Mouse (Mus musculus) WW6 (cell line): ENCODE results near the gene Snx12.

ENCODE experiments used
- DNase-seq: peaks from one replicate; pipeline ENCODE4 v3.0.0-alpha.2; 2013; ENCODE audit warnings: low read depth, low spot score

Snx12 gene

DNA sequence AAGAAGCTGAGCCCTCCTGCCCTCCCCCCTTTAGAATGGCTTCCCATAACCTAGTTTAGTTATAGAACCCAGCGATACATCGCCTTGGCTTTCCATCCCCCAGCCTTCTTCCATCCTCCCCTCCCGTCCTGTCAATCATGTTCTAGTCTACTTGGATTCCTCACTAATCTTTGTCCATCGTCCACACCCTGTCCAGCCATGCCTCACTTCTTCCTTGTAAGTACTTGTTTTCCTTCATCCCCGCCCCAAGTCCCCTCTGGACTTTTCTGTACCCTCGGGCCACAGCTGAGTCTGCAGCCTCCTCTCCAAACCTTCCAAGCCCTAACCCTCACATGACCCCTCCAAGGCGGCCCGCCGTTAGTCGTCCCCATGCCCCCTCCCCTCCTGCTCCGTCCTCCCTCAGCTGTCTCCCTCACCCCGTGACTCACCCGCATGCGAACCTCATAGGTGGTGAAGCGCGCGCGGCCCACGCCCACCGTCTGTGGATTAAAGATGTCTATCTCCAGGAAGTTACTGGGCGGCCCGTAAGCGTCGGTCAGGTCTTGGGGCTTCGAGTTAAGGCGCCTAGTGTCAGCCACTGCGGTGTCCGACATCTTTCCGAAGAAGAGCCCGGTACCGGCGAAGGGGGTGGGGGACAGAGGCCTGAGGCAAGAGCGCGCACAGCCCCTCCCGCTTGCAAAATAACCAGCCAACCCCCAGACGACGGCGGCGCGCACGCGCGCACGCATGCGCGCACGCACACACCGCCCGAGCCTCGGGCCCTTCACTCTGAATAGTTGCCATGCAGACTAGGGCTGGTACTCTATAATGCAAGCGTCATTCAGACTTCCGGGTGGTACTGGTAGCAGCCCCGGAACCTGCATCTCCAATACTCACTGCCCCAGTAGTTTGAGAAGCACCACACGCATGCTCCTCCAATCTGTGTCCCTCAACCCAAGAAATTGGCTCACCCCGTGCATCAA is at the start of gene Snx12:
Gene Snx12 (minus strand): TSS at position 730 of the 962 bp plus-strand sequence.
- DNase-seq, result peak; percentile 73

DNA sequence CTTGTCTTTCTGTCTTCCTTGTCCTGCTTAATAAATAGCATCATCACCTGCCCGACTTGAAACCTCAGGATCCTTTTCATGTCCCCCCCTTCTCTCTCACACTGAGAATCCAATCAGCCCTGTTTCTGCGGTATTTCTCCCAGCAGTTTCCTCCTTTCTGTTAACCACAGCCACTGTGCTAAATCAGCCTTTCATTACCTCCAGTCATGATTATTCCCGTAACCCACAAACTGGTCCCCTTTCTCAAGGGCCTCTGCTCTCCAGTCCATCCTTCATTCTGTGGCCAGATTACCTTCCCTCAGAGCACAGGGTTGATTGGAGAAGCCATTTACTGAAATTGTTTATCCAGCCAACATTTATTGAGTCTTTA is 46.4 kb upstream of the Snx12 start, which contains the start of gene Gm20489:
Gene Gm20489 (minus strand): TSS at position 269 of the 370 bp plus-strand sequence.
- no peak for DNase-seq

DNA sequence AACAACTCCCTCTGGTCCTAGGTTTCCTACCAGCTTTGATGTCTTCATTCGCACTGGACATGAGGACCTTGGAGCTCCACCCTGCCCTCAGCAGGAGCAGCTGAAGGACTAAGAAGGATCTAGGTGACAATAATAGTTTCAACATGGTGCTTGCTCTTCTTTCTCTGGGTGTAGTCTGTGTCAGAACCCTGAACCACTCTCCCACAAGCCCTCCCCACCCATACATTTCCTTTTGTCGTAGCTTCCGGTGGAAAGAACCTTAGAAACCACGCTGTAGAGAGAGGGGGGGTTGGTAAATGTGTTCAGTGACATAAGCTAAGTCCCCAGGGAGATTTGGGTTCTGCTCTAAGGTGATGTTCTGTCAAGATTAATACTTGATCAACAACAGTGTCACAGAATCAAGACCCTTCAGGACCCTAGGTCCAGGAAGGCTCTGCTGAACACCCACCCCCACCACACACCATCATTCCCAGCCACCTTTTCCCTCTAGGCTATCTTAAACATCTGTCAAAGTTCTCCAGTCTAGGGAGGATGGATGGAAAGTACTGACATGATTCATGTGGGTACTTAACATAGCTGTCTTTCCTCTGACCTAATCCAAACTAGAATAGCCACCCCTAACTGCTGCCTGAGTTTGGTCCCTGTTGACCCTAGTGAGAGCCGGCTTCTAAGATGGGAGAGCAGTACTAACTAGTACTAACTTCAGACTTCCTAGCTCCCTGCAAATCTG is 45.8 kb upstream of the Snx12 start, which contains the start of gene Il2rg:
Gene Il2rg (minus strand): TSS at position 231 of the 730 bp plus-strand sequence.
- DNase-seq, result no peak

DNA sequence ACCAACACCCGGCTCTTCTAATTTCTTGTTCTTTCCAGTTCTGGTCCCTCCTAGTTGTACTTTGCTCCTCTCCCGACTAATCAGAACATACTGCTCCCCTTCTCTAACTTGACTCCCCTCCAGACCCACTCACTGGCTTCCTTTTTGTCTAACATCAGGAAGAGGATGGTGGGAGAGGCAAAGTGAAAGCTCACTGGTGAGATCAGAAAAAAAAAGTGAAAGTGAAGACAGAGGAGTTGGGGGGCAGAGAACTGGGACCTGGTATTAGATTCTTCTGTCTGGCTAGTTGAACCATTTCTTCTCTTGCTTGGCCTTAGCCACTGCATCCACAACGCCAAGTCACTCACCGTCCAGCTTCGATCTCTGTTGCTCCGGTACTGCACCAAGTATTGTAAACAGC is 44.3 kb upstream of the Snx12 start:
- no peak for DNase-seq

DNA sequence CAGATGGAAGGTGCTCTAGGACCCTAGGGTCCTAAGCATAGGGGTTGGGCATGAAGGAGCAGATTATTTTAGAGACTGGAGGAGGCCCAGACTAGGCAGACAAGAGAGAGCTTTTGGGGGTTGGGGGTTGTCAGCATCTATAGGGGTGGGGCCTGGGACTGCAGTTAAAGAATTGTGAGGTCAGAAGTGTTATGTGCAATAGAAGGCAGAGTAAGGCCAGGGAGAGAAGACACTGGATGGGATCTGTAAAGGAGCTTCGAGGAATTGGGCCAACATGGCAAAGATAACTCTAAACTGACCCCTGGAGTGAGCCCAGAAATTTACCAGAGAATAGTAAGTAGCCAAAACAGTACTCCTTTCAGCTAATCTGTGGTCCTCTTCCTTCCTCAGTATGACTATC is 41.5 kb upstream of the Snx12 start, which contains the start of gene Gm614:
Gene Gm614 (minus strand): TSS at position 101 of the 400 bp plus-strand sequence.
- DNase-seq, result no peak

GRCm38 (mm10) chrX:101260441-101261325 is 38.3 kb upstream of the Snx12 start:
- DNase-seq, result no peak

- no peak for DNase-seq
Measured at GRCm38 (mm10) chrX:101256603-101257002, 34.2 kb upstream of the Snx12 start.

DNA sequence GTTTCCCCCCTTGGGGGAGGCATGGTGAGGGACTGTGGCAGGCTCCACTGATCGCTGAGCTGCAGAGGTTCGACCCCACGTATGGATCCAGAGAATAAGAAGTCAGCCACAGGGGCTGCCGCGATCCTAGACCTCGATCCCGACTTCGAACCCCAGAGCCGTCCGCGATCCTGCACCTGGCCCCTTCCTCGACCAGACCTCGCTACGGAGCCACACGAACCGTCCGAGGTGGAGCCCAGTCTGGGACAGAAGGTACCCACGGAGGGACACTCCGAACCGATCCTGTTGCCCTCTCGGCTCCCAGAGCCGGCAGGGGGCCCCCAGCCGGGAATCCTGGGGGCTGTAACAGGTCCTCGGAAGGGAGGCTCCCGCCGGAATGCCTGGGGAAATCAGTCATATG is 32.4 kb upstream of the Snx12 start:
- no peak for DNase-seq

DNA sequence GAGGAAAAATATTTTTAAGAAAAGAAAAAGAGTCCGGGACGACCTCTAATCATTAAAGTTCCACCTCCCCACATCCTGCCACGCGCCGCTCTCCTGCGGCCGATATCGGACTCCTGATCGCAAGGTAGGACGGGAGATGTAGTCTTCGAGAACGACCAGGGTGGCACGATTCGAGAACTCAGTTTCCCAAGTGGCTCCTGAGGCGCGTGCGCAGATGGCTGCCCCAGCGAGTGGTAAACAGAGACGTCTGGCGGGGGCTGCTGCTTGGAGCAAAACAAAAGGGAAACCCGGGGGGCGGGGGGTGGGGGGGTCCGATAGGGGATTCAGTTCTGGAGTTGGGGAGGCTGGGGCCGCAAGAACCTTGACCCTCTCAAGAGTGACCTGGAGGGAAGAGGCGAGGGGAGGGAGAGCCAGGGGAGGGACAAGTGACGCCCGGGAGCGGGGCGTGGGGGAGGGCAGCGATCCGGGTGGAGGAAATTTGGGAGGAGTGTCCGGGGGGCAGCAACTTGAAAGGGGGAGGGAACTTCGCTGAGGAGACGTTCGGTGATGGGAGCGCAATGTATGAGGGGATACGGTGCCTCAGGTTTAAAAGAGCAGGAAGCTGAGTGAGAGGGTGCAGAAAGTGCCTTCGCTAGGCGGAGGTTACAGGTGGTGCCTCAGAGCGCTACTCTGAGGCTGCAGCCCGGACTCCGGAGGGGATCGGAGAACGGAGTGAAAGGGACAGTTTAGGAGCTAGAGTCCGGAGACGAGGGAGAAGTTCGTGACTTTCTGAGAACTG is 31.8 kb upstream of the Snx12 start, which contains the start of gene Foxo4:
Gene Foxo4 (plus strand): TSS at position 577 of the 778 bp plus-strand sequence.
- DNase-seq, result peak; percentile 60

DNA sequence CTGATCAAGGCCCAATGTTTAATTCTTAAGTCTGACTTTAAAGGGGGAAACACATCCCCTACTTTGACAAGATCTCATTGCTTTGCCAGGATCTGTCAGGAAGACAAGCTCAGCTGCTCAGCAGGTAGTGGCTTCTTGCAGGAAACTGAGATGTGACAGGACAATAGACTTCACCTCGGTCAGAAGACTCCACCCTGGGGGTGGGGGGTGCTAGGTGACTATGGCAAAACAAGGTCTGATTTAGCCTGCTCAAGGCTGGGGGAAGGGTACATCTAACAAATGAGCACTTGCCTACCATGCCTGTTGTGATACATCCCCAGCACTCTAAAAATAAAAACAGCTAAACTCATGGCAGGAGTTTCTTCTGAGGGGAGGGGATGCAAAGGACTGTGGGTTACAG is 22.6 kb upstream of the Snx12 start:
- no peak for DNase-seq

- no peak for DNase-seq
Measured at GRCm38 (mm10) chrX:101222796-101223162, 416 bp upstream of the Snx12 start.

GRCm38 (mm10) chrX:101189285-101189684 is 33.1 kb downstream of the Snx12 start:
- no peak for DNase-seq

DNA sequence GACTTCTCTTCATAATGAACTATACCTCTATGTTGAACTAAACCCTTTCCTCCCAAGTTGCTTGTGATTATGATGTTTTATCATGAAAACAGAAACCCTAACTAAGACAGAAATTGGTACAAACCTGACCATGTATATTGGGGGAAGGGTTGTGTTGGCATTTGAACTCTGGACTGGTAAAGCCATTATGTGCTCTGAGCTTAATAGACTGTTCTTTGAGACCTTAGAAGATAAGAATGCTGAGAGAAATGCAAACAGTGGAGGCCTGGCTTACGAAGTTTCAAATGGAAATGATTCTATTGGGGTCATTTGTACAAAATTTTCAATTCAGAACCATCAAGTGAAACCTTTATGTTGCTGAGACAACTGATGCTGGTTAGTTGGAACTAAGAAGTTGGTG is 34.7 kb downstream of the Snx12 start:
- no peak for DNase-seq

DNA sequence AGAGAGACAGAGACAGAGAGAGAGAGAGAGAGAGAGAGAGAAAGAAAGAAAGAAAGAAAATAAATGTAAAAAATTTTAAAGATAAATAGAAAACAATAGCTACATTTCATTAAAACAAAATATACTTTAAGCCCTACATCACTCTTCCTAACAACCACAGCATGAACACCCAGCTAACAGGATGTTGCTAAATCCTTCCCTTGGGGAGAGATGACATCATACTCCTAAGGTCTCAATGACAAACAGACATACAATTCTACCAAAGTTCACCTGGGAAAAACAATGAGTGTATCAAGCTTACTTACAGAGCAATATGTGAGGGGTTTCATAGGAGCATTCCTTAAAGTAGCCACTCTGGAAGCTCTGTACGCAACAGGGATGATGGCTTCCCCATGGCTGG is 49.0 kb downstream of the Snx12 start:
- DNase-seq, result no peak

DNA sequence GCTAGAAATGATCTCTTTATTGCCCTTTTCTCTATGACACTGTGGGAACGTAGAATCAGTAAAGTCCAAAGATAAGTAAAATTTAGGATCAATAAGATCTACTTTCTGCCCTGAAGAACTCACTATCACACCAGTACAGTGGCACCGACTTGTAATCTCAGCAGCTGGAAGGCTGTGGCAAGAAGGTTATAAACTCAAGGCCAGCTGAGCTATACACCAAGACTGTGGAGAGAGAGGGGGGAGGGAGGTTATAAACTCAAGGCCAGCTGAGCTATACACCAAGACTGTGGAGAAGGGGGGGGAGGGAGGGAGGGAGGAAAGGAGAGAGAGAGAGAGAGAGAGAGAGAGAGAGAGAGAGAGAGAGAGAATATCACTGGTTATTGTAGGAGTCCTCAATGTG is 53.9 kb downstream of the Snx12 start:
- no peak for DNase-seq

- no peak for DNase-seq
Measured at GRCm38 (mm10) chrX:101163739-101164138, 58.6 kb downstream of the Snx12 start.

DNA sequence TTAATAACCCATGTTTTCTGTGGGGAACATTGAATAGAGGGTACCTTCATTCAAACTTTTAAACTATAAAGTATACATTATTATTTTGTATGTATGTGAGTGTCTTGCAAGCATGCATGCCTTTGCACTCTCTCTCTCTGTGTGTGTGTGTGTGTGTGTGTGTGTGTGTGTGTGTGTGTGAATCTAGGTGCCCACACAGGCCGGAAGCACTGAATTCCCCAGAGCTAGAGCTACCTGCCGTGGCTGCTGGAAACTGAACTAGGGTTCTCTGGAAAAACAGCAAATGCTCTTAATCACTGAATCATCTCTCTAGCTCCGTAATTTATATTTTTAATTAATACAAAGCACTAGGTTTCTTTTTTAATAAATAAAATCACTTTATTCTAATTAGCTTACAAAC is 59.1 kb downstream of the Snx12 start:
- DNase-seq, result no peak

GRCm38 (mm10) chrX:101162532-101162931 is 59.8 kb downstream of the Snx12 start:
- no peak for DNase-seq

DNA sequence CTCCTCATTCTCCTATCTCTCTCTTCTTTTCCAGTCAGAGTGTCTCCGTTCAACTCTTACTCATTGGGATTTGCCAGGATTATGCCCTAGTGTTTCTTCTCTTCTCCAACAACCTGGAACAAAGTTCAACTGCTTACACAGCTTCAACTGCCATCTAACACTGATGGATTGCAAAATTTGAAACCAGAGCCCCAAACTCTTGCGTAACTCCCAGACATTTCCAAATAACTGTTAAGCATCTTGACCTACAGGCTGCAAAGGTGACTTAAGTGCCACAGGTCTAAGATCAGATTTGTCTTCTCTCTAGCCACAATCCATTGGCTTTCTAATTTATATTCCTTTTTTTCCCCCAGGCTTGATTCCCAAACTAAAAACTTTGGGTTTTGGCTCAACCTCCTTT is 64.9 kb downstream of the Snx12 start:
- DNase-seq, result no peak

GRCm38 (mm10) chrX:101156369-101156768 is 66.0 kb downstream of the Snx12 start:
- DNase-seq, result no peak

DNA sequence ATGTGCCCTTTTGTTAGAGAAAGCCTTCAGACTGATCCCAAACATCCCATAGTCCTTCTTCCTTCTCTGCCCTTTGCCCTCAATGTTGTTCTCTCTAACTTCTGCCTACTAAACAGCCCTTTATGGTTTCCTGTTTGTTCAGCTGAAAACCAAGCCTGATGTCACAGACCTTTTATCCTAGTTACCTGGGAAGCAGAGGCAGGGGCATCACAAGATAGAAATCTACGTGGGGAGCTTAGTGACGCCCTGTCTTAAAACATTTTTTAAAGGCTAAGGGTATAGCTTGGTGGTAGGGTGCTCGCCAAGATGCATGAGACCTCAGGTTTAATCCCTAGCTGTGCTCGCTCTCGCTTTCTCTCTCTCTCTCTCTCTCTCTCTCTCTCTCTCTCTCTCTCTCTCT is 74.9 kb downstream of the Snx12 start:
- DNase-seq, result no peak
